Mouse (Mus musculus): ENCODE results near the gene Rara. TPM values are rescaled to one million over a fixed set of nuclear protein-coding genes. Genes with fewer than 3 reads are reported as not detected.
"Not testable (repeated sequence)": the region's sequence is repeated elsewhere in the genome, so short reads cannot be mapped to it uniquely, and the experiment has no call there.

The Rara gene
- polyA plus RNA-seq, 1 experiment, result 5.5 TPM

DNA sequence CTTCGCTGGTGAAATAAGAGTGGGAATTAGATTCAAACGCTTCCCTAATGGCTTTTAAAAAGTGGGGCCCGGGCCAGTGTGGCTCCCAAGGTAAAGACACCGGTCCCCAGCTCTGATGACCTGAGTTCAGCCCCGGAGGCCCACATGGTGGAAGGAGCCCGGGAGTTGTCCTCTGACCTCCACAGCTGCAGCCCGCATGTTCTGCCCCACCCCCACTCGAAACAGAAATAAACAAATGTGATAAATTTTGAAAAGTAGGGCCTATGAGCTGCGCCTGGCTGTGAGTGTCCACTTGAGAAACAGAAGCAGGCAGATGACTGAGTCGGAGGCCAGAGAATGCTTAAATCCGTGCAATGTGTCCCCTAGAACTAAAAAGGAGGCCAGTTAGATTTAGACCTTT lies 13.4 kb upstream of the Rara start:
- Histone ChIP-seq H3K4me3 (ENCODE audit: insufficient read depth, low read depth, low read length) (no peak overlapping the region), H3K27ac (replicated peaks; ENCODE audit: low read depth, low read length) (no peak overlapping the region), H3K4me1 (ENCODE audit: control insufficient read depth, insufficient read depth, insufficient read length, low read length) (peaks cover 6% of the 10 kb centered on the region; the same call in 1 of the 2 replicates)

DNA sequence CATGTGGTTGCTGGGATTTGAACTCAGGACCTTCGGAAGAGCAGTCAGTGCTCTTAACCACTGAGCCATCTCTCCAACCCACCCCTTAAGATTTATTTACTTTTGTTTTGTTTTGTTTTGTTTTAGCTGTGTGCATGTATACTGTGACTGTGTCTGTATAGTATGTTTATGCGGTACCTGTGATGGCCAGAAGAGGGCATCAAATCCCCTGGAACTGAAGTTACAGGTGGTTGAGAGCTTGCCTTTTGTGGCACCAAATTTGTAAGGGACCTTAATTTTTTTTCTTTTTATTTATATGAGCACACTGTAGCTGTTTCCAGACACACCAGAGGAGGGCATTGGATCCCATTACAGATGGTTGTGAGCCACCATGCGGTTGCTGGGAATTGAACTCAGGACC lies 11.2 kb upstream of the Rara start:
- H3K4me1 ChIP-seq (ENCODE audit: control insufficient read depth, insufficient read depth, insufficient read length, low read length); H3K27ac ChIP-seq (replicated peaks; ENCODE audit: low read depth, low read length); H3K4me3 ChIP-seq (ENCODE audit: insufficient read depth, low read depth, low read length): not testable (repeated sequence)

DNA sequence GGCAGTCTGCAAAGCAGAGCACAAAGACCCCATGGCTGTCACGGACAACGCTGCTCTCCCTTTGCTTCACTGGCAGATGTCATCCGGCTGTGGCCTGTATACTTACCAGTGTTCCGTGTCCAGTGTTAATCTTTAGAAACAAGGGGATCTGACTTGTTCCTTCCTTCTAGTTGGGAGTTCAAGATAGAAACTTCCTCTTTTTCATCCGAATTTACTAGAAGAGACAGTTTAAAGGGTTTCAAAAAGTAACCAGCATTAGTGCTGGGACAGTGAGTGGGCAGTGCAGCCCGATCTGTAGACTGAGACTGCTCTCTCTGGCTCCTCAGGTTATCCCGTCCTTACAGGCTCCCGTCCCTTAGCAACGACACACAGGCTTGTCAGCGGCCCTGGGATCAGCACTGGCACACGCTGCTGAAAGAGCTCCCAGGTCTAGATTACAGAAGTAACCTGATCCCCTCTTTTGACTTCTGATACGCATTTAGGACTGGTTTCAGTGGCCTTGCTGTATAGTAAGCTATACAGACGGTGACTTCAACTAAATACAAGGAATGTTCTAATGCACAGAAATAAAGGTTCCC lies 10.1 kb upstream of the Rara start:
- peak overlapping the region; percentile 84 for H3K27ac ChIP-seq (replicated peaks; ENCODE audit: low read depth, low read length)
- peaks cover 11% of the 10 kb centered on the region for H3K4me1 ChIP-seq (ENCODE audit: control insufficient read depth, insufficient read depth, insufficient read length, low read length)
- H3K4me3 ChIP-seq (ENCODE audit: insufficient read depth, low read depth, low read length), result no peak overlapping the region

DNA sequence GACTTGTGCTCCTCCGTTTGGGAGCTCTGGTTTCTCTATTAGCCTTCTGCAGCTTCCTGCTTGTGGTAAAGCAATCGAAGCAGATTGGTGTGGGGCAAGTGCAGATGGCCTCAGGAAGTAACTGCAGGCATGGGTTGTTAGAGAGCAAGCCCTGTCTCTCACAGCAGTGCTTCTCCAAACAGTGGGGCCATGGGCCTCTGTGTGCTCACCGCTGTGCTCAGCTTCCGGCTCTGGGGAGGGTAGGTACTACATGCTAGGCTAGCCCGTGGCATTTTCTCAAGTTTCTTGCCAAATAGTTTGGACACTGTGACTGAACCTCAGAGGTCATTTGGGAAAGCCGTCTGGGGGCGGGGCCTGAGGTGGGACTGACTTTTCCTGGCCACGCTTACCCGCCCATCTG lies 9.4 kb upstream of the Rara start:
- Histone ChIP-seq H3K4me1 (ENCODE audit: control insufficient read depth, insufficient read depth, insufficient read length, low read length) (peaks cover 13% of the 10 kb centered on the region), H3K4me3 (ENCODE audit: insufficient read depth, low read depth, low read length) (peak overlapping the region; percentile 54), H3K27ac (replicated peaks; ENCODE audit: low read depth, low read length) (peak overlapping the region; percentile 93)

- H3K4me3 ChIP-seq (ENCODE audit: insufficient read depth, low read depth, low read length), result peak overlapping the region; percentile 54
- peaks cover 13% of the 10 kb centered on the region for H3K4me1 ChIP-seq (ENCODE audit: control insufficient read depth, insufficient read depth, insufficient read length, low read length)
- peak overlapping the region; percentile 93 for H3K27ac ChIP-seq (replicated peaks; ENCODE audit: low read depth, low read length)
These were observed 8.6 kb upstream of the Rara start for GRCm38 (mm10) chr11:98919009-98919408.

DNA sequence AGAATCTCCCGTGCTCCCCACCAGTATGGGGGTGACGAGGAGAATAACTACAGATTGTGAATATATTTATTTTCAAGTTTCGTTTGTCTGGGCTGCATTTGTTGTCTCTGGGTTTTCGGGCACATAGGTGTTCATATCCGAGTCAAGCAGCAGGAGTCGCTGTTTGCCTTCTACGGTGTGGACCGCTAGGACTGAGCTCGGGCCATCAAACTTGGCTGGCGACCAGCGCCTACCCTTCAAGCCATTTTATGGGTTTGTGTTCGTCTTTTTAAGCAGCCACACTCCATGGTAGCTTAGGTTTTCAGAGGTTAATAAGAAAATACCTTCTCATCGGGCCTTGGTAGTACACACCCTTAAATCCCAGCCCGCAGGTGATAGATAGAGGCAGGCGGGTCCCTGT lies 5.8 kb upstream of the Rara start:
- H3K4me1 ChIP-seq (ENCODE audit: control insufficient read depth, insufficient read depth, insufficient read length, low read length), result peaks cover 23% of the 10 kb centered on the region
- not testable (repeated sequence) for H3K4me3 ChIP-seq (ENCODE audit: insufficient read depth, low read depth, low read length); H3K27ac ChIP-seq (replicated peaks; ENCODE audit: low read depth, low read length)

DNA sequence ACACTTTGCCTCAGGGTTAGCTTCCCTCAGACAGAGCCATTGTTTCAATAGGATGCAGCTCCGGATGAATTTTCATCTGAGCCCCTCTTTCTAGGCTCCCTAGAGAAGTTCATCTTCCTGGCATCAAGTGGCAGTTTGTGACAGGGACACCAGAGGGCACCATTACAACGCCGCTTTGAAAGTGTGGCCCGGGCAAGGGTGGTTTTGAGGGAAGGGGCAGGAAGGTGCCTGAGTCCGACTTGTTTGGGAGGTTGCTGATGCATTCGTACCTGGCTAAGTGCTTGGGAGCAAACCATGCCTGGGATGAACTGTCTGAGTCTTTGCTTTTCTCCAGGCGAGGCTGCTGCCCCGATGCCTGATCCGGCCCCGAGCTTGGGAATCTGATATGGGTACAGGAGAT lies 5.3 kb upstream of the Rara start:
- not testable (repeated sequence) for H3K4me3 ChIP-seq (ENCODE audit: insufficient read depth, low read depth, low read length); H3K27ac ChIP-seq (replicated peaks; ENCODE audit: low read depth, low read length)
- H3K4me1 ChIP-seq (ENCODE audit: control insufficient read depth, insufficient read depth, insufficient read length, low read length), result peaks cover 21% of the 10 kb centered on the region

DNA sequence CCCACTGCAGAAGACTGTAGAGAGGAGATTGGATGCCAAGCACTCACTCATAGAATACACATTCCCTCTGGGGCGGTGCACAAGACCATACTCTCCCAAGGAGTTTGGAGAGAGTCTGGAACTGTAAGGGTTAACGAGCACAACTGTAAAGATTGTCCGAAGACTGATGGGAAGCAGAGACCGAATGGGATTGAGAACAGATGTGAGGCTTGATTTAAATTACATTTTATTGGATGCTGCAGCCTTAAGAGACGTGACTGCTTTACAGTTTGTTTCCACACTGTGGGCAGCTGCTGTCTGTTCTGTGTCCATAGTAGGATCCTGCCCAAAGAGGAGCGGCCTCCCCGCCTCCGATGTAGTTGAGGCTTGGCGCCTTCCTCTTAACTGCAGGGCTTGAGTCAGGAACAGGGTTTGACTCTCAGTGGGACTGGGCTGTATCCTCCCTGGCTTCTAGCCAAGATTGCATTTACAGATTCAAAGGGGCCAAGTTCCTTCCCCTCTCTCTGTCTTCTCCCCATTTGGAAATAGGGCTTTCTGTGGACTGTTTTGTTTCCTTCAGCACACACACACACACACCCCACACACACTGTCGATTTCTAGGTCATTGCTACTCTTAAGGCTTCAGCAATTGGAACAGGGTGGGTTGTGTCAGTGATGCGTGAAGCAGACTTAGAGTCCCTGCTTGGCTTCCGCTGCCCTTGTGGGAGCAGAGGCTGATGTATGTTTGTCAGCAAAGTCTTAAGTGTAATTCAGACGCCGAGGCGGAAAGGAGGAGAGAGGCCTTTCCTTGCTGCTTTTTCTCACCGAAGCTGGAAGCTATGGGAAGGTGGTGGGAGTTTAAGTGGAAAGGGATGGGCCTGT lies 4.5 kb upstream of the Rara start:
- Histone ChIP-seq H3K27ac (replicated peaks; ENCODE audit: low read depth, low read length) (peak overlapping the region; percentile 20; the same call in 1 of the 2 replicates), H3K4me1 (ENCODE audit: control insufficient read depth, insufficient read depth, insufficient read length, low read length) (peaks cover 18% of the 10 kb centered on the region)
- not testable (repeated sequence) for H3K4me3 ChIP-seq (ENCODE audit: insufficient read depth, low read depth, low read length)

DNA sequence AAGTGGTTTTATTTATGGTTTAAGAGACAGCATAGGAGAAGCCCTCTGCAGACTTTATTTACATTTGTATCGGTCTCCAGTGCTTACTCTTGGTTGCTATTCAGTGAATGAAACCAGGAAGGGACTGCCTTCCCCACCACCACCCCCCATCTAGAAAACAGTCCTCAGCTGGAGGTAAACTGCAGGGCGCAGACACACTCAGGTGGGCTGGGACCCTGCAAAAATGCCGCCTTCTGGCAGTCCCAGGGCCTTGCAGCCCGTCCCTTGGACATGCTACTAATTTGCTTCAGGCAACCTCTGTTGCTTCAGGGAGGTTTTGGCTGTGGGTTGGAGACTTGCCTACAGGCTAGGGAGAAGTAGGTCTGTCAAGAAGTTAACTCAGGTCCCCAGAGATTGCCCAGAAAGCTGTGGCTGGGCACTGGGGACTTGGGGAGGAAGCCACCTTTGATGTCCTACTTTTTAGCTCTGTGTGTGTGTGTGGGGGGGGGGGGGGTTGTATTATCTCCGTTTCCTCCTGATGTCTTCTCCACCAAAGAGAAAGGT lies 2.9 kb upstream of the Rara start:
- Histone ChIP-seq H3K4me1 (ENCODE audit: control insufficient read depth, insufficient read depth, insufficient read length, low read length) (peaks cover 14% of the 10 kb centered on the region), H3K27ac (replicated peaks; ENCODE audit: low read depth, low read length) (no peak overlapping the region), H3K4me3 (ENCODE audit: insufficient read depth, low read depth, low read length) (no peak overlapping the region)

GRCm38 (mm10) chr11:98925265-98925721 lies 2.3 kb upstream of the Rara start:
- Histone ChIP-seq H3K4me1 (ENCODE audit: control insufficient read depth, insufficient read depth, insufficient read length, low read length) (peaks cover 19% of the 10 kb centered on the region), H3K4me3 (ENCODE audit: insufficient read depth, low read depth, low read length) (no peak overlapping the region), H3K27ac (replicated peaks; ENCODE audit: low read depth, low read length) (no peak overlapping the region)

- Histone ChIP-seq H3K27ac (replicated peaks; ENCODE audit: low read depth, low read length) (no peak overlapping the region), H3K4me1 (ENCODE audit: control insufficient read depth, insufficient read depth, insufficient read length, low read length) (peaks cover 25% of the 10 kb centered on the region), H3K4me3 (ENCODE audit: insufficient read depth, low read depth, low read length) (no peak overlapping the region)
These were observed 1.7 kb upstream of the Rara start for GRCm38 (mm10) chr11:98925868-98926311.

- Histone ChIP-seq H3K4me1 (ENCODE audit: control insufficient read depth, insufficient read depth, insufficient read length, low read length) (peaks cover 31% of the 10 kb centered on the region), H3K4me3 (ENCODE audit: insufficient read depth, low read depth, low read length) (no peak overlapping the region), H3K27ac (replicated peaks; ENCODE audit: low read depth, low read length) (no peak overlapping the region)
These were observed 1.1 kb upstream of the Rara start for GRCm38 (mm10) chr11:98926553-98926952.

DNA sequence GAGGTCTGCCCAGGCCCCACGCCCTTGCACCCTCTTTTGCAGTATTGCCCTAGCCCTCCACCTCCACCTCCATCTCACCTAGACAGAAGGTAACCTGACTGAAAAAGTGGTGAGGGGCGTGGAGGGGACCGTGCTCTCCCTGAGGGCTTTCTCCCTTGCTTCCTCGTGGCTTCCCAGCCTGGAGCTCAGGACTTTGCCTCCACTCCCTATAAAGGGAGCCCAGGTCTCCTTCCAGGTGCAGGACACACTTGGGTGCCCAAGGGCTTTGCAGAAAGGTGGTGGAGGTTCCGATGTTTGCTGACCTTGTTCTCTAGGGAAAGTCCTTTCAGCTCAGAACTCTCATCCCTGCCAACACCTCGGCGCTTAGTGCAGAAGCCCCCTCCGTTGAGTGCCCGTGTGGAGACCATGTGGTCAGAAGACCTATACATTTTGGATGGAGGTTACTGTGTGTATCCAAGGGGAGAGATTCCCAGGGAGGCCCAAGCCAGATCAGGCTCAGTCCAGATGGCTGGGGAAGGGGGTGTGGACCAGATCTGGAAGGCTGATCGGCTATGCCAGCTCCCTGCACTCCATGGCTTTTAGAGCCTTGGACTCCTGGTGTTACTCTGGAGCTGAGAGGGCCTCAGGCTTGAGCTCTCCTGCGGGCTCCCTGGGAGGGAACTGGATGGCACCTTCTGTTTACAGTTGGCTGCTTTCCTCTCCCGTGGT lies 722 bp downstream of the Rara start:
- no peak overlapping the region for H3K4me3 ChIP-seq (ENCODE audit: insufficient read depth, low read depth, low read length)
- no peak overlapping the region for H3K27ac ChIP-seq (replicated peaks; ENCODE audit: low read depth, low read length)
- H3K4me1 ChIP-seq (ENCODE audit: control insufficient read depth, insufficient read depth, insufficient read length, low read length), result peaks cover 33% of the 10 kb centered on the region

- peaks cover 31% of the 10 kb centered on the region for H3K4me1 ChIP-seq (ENCODE audit: control insufficient read depth, insufficient read depth, insufficient read length, low read length)
These were observed 1.9 kb downstream of the Rara start for GRCm38 (mm10) chr11:98929503-98929902.

GRCm38 (mm10) chr11:98930127-98930601 lies 2.5 kb downstream of the Rara start:
- no peak overlapping the region for H3K4me3 ChIP-seq (ENCODE audit: insufficient read depth, low read depth, low read length)
- H3K27ac ChIP-seq (replicated peaks; ENCODE audit: low read depth, low read length), result no peak overlapping the region
- peaks cover 29% of the 10 kb centered on the region for H3K4me1 ChIP-seq (ENCODE audit: control insufficient read depth, insufficient read depth, insufficient read length, low read length)

More at GRCm38 (mm10) chr11:98929503-98929902, 1.9 kb downstream of the Rara start:
- Histone ChIP-seq H3K4me3 (ENCODE audit: insufficient read depth, low read depth, low read length) (no peak overlapping the region), H3K27ac (replicated peaks; ENCODE audit: low read depth, low read length) (no peak overlapping the region)
